Comparison of ENCODE assay signal across 8 mouse cellular contexts in the genomic region with DNA sequence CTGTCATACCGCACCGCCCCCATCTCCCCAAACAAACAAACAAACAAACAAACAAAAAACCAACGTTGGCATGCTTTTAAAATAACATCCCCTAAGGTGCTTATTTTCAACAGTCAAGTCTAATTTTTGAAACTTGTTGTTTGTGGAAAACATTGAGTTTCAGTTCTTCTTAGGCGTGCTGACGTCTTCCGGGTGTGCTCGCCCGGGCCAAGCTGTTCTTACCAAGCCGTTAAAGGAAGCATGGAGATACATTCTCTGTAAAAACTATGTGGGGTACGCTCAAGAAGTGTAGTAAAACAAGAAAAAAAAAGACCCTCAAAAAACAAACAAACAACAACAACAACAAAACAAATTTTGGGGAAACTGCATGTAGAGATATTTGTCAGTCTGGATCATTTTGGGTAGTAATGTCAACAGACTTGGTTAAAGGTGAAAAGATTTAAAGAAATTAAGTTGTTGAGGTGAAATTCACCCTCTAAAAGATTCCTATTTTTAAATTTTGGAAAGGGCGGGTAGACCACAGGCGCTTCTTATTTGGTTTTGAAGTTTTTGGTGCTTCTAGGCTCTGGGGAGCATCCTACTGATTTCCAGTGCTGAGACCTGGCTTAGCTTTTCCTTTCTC. TPM values are rescaled to one million over a fixed set of nuclear protein-coding genes. Genes with fewer than 3 reads are reported as not detected.
DNase-seq lines count a peak whose midpoint lies in the region; ATAC-seq lines count a peak whose summit lies in the region.

No protein-coding gene starts in this region.

- peak; percentile 92 for DNase-seq in heart, adult 11 months
- DNase-seq in heart, postnatal 4 days, result no peak
- DNase-seq in CD4-positive, CD25-positive, alpha-beta regulatory T cell, adult 2 months (ENCODE audit: low read depth, low spot score), result peak; percentile 66
- DNase-seq in hindbrain, embryonic 10.5 days (ENCODE audit: low spot score), result no peak
- no peak for DNase-seq in testis, postnatal 10 days (ENCODE audit: low spot score)
- no peak for DNase-seq in adipocyte (ENCODE audit: low spot score)
- no peak for DNase-seq in urinary bladder, postnatal 10 days (ENCODE audit: low spot score)

- no peaks in the 10 kb centered on the region for H3K36me3 ChIP-seq in hindbrain, embryonic 10.5 days

- H3K4me1 ChIP-seq in hindbrain, embryonic 10.5 days (replicated peaks), result peaks cover 22% of the 10 kb centered on the region

- peak; percentile 67 for ATAC-seq in megakaryocyte, adult 5-6 weeks (ENCODE audit: poor library complexity, severe bottlenecking)

- 67% methylated on average over 12 of the region's 12 CpGs for WGBS in hindbrain, embryonic 10.5 days

- H3K4me3 ChIP-seq in hindbrain, embryonic 10.5 days, result peak overlapping the region; percentile 43

- peak overlapping the region; percentile 81 for H3K27ac ChIP-seq in hindbrain, embryonic 10.5 days

- H3K9me3 ChIP-seq in hindbrain, embryonic 10.5 days, result no peaks in the 10 kb centered on the region

- peaks cover 26% of the 10 kb centered on the region for H3K27me3 ChIP-seq in hindbrain, embryonic 10.5 days (ENCODE audit: insufficient read depth, poor library complexity, severe bottlenecking)

RNA-seq across cellular contexts. Expression of gene Plekho1, which starts 23.4 kb away (rescaled TPM):
- total RNA-seq in heart, postnatal 4 days (2021), result 100 to 1,000 TPM; 141 to 164 TPM
- polyA plus RNA-seq in hindbrain, embryonic 10.5 days (2016; fragmentation: Nextera tagmentation; extraction: Ambion mirVana), result 75.0 and 83.5 TPM in 2 replicates
- total RNA-seq in megakaryocyte, adult 5-6 weeks (2015), result 116 and 124 TPM in 2 replicates
- total RNA-seq in megakaryocyte, adult 5-6 weeks (2017), result 104 and 119 TPM in 2 replicates

RNA-seq across cellular contexts. Expression of gene Anp32e, which starts 43.3 kb away (rescaled TPM):
- total RNA-seq in heart, postnatal 4 days (2021), result 100 to 1,000 TPM; 172 to 180 TPM
- polyA plus RNA-seq in hindbrain, embryonic 10.5 days (2016; fragmentation: Nextera tagmentation; extraction: Ambion mirVana), result 266 and 352 TPM in 2 replicates
- total RNA-seq in megakaryocyte, adult 5-6 weeks (2015), result 88.7 and 117 TPM in 2 replicates
- total RNA-seq in megakaryocyte, adult 5-6 weeks (2017), result 250 and 285 TPM in 2 replicates

Comparison
In these comparisons a context has a peak if more than half of its experiments do, and no peak if none do; other contexts are left out.
1. DNase-seq: peak in heart, adult 11 months (single experiment) and CD4-positive, CD25-positive, alpha-beta regulatory T cell, adult 2 months (single experiment); none in heart, postnatal 4 days (single experiment), hindbrain, embryonic 10.5 days (single experiment), testis, postnatal 10 days (single experiment), adipocyte (single experiment) and urinary bladder, postnatal 10 days (single experiment).